Mouse (Mus musculus): ENCODE measurements at regions not wholly inside any gene's neighbourhood (a gene's known extent, or its start where the extent isn't known, plus 50 kb on each side); places are given as distances from the start of the nearest gene placed in this dataset.
A peak's percentile ranks its signal among the peaks of the same experiment; 100 is the strongest.

DNA sequence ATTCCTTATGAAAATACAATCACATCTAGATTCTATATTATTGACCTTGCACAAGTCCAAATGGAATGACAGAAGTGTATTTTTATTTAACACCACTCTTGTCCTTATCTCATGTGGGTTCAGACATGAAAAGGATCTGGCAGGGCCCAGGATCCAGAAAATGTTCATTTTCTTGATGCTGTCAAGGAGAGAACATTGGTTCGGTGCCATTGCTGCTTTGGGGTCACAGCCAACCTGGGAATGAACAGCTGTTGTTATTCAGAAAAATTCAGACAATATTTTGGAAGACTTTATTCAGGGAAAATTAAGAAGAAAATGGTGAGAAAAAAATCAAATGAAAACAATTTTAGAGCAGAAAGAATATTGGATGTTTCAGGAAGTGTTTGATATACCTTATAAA is 590.0 kb downstream of the Iqcm start:
- DNase-seq (ENCODE audit: low spot score): no peak

DNA sequence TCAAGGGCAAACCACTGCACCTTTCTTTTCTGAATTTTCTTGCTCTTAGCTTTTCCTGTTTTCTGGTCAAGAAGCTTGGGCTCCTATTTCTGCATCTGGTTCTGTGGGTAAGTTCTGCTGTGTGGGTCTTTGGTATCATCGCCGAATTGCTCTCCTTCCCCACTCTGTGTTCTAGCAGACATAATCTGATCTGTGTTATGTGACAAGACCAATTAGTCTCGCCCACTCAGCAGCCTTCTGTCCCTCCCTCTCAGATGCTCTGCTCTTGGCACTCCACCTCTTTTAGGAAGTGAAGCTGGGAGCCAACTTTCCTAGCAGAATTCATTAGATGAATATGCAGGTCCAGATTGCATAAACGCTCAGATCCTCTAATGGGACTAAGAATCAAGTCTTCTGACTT is 603.5 kb downstream of the Iqcm start:
- no peak for DNase-seq (ENCODE audit: low spot score)

DNA sequence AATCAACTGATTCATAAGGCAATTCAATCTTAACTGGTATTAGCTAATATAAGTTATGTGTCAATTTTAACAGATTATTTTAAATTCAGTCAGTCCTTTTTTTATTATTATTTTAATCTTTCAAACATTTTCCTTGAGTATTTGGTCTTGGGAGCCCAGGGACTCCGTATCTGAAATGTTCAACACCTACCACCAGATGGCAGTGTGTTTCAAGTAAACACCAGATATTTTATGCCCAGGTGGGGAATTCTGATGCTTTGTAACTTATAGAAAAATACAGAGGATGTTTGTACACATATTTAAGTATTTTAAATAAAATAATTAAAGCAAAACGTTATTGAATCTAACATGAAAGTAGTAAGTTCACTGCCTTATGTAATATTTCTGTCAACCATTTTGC is 619.2 kb downstream of the Iqcm start:
- no peak for DNase-seq (ENCODE audit: low spot score)

DNA sequence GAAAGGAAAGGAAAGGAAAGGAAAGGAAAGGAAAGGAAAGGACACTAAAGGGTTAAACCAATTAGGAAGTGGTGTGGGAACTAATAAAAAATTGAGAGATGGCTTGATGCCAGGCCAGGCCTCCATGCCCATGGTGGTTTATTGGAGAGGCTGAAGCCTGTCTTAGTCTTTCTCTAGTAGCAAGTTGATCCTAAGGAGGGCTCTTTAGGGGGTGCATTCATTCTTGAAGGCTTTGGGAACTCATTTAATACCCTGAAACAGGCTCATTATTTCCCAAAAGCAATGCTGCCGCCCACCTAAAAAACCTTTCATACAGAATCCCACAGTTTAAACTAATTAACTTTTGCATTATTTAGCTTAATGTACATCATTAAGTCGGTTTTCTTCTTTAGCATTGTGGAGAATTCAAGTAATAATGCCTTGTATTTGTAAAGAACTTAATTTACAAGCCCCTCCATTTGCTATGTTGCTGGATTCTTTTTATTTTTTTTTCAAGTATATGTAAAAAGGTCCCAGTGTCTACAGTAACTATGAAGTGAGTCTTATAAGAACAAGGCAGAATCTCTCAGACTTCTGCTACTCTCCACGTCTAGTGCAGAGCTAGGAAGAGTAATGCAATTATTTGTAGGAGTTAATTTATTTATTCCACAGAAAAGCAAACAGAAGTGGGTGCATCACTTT is 624.3 kb downstream of the Iqcm start:
- DNase-seq (ENCODE audit: low spot score): no peak

DNA sequence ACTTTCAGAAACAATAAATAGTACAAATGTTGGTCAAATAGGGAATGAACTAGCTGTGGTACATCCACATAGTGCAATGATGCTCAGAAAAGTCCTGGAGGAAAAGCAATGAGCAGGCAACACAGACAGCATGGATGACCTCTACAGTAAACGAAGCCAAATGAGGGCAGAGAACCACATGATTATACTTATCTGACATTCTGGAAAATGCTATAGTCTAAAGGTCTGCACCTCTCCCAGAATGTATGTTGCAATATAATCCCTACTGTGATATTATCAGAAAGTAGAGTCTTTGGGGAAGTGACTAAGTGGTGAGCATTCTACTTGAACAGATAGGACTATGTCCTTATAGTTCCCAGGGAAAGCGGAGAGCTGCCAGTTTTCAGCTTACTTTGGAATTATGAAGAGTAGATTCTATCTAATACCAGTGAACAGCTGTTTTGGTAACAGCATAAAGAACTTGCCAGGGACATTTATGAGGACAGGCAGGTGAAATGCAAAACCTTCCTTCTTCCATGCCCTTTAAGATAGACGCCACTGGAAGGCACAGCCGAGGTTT is 672.2 kb downstream of the Iqcm start:
- no peak for DNase-seq (ENCODE audit: low spot score)

DNA sequence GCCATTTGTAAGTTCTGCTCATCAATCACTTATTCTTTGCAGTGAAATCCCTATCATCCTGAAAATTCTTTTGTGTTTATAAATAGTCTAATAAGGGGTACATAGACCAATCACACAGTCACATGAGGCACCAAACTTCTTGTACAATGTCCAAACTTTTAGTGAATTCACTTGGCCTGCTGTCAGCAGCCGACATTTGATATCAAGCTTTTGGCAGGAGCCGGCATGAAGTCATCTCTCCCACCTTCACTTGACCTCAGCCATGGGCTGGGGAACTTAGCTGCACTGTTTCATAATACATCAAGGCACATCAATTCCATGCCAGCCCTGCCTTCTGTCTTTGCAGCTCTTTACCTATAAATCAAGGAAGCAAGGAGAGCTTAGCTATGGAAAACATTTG is 679.0 kb downstream of the Iqcm start:
- DNase-seq (ENCODE audit: low spot score): no peak

DNA sequence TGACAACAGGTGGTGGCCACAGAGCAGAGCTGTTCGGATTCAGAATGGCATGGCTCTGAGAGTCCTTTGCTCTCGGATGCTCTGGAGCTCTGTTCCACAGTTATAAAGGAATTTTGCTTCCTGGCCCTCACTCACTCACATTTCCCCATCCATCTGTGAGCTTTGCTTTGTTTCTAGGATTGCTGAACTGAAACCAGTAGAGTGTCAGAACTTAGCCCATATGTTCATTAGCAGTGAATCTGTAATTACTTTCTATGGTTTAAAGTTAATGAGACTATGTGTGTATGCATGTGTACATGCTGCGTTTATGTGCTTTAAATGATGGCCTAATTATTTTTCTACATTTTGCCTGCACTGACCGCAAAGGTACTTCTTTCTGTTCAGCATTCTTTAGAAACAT is 688.7 kb downstream of the Iqcm start:
- DNase-seq (ENCODE audit: low spot score): no peak

DNA sequence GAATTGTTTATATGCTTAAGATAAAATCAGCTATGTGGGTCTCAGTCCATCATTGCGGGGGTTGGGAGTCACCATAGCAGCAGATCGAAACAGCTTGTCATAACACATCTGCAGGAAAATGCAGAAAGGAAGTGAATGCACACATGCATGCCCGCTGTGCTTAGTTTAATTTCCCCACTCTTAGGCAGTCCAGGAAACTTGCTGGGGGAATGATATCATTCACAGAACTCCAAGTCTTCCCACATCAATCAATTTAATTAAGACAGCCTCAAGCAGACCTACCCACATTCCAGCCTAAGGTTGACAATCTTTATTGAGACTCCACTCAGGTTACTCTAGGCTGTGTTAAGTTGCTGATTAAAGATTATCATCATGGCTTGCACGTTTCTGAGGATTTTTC is 700.2 kb downstream of the Iqcm start:
- DNase-seq (ENCODE audit: low spot score): no peak

DNA sequence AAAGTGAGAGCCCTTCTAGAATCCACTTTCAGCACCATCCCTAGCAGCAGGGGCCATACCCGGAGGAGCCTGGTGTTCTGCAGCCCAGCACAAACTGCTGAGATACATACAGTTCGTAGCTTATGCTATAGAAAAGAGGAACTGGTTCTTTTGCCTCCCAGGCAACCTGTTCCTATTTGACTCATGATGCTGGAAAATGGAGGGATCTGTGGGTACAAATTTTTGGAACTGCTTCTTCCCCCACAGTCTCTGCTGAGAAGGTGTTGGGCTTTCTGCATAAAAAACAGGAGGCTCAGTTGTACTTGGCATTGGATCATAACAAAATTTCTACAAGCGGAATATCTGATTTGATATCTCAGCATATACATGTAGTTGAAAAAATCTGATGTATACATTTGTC is 716.7 kb upstream of the Nr3c2 start:
- no peak for DNase-seq (ENCODE audit: low spot score)

DNA sequence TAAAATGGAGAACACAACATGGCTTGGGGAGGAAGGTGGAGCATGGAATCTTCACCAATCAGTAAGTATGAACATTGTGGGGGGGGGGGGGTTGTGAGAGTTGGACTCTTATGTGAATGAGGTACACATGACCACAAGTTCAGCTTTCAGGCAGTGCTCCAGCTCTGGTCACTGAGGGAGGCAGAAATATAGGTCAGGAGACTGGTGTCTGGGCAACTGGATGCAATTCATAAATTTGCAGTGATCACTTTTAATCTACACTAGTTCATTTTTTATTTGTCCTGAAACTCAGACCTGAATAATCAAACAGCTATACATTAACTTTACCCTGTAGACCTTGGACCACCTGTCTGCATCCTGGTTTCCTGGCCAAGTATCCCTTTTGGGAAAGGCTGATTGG is 715.4 kb upstream of the Nr3c2 start:
- DNase-seq (ENCODE audit: low spot score): no peak

DNA sequence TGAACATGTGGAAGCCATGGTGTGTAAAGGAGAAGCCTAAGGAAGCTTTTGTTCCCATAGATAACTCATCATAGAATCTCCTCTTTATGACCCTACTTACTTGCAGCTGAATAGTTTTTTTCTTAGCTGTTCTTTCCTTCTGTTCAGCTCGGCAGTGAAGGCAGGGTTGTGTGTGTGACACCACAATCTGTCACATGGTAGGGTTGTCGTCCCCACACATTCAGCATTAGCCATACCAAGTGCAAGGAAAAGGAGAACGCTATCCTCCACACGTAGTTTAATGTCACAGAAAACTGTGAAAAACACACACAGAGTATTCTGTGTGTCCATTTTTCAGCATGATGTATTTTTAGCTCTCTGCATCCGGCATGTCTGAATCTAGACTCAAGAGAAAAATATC is 711.9 kb upstream of the Nr3c2 start:
- DNase-seq (ENCODE audit: low spot score): no peak

DNA sequence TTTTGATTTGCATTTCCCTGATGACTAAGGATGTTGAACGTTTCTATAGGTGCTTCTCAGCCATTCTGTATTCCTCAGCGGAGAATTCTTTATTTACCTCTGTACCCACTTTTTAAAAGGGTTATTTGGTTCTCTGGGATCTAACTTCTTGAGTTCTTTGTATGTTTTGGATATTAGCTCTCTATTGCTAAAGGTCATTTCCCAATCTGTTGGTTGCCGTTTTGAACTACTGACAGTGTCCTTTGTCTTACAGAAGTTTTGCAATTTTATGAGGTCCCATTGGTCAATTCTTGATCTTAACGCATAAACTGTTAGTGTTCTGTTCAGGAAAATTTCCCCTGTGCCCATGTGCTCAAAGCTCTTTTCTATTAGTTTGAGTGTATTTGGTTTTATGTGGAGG is 687.4 kb upstream of the Nr3c2 start:
- no peak for DNase-seq (ENCODE audit: low spot score)

DNA sequence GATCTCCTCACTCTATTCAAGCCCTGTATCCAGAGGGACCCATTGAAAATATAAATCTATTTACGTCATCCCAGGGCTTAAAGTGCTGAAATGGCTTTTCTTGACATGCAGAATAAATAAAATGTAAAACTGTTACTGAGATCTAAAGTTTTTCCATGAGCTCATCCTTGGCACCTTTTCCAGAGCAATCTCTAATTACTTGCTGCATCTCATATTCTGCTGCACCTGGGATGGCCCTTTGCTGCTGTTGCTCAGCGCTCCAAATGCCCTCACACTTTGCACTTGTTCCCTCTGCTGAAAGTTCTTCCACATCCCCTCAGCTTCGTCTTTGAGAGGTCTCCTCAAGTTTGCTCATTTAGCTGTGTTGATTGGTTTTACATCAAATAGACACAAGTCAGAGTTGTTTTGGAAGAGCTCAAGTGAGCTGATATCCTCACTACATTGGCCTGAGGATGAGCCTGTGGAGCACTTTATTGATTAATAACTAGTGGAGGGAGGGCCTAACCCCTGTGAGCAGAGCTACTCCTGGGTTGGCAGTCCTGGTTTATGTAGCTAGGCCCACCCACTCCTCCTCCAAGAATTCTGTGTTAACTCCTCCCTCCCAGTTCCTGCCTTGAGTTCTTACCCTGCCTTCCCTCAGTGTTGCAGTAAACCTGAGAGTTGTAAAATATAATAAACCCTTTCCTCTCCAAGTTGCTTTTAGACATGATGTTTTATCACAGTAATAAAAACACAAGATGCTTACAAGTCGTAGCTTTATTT is 681.2 kb upstream of the Nr3c2 start:
- no peak for DNase-seq (ENCODE audit: low spot score)

DNA sequence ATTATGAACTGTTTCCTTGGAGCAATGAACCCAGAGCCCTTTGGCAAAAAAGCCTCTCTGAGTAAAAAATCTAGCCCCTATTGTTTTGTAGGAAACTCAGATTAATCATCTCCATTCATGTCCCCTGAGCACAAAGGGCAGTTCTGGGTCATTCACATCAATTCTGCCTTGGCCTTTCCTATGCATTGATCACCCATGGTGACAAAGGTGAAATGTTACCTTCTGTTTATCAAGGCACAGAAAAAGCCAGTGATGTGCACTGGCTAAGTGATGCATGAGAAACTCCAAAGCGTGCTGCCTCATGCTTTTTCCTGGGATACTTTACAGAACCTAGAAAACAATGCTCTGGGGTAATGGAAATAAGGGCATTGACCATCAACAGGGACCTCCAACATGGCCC is 668.4 kb upstream of the Nr3c2 start:
- DNase-seq (ENCODE audit: low spot score): no peak

DNA sequence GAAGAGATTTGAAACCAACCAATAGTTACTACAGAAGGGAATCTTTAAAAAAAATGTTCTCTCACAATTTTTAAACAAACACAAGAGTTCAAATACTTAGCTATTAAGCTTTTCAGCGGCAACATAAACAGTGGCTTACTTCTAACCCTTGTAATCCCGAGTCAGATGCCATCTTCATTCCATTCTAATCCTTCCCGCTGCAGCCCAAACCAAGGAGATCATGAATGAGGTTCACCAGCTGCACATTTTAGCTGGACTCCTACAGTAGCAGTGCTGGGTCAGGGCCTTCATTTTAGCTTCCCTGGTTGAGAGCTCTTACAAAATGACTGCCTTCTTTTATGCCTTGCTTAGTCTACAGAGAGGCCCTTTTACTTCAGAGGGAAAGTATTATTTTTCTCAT is 650.0 kb upstream of the Nr3c2 start:
- peak; percentile 51 for DNase-seq (ENCODE audit: low spot score)

DNA sequence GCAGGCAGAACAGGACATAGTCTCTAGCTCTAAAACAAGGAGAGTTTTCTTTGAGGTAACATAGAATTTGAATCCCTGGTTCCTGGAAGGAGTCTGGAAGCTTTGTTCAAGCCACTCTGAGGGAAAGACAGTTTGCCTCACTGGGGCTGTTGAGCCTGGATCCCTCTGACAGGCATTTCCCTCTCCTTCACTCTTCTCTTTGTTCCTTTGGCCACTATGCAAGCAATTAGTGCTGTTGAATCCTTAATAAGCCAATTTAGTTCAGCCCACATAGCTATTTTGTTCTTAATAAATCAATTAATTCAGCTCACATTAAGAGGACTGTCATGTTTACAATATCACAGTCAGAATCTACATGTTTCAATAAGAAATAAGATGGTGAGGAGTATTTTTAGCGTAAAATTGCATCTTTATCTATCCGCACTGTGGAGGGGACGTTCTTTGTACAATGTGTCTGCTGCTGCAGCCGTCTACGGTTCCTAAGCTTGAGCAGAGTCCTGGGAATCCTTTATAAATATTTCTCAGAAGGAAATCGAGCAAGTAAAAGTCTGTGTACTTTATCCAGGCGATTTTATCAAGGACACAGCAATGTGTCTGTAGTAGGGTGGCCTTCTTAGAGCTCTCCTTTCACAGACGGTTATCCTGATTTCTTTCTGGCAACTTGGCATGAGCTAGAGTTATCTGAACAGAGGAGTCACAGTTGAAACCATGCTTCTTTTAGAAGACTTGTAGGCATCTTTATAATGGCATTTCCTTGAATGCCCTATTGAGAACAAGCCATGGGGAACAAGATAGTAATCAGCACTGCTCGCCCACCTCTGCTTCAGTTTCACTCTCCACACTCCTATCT is 646.9 kb upstream of the Nr3c2 start:
- DNase-seq (ENCODE audit: low spot score): no peak
